Mouse (Mus musculus): ENCODE results near the gene Vdac1. TPM values are rescaled to one million over a fixed set of nuclear protein-coding genes. Genes with fewer than 3 reads are reported as not detected.

Gene Vdac1
- total and polyA plus RNA-seq, 2 experiments from 2014 or later, result 478 to 627 TPM

GRCm38 (mm10) chr11:52344991-52345777 is 15.5 kb upstream of the Vdac1 start:
- no peaks in the 10 kb centered on the region for H3K36me3 ChIP-seq (replicated peaks; ENCODE audit: control insufficient read depth, insufficient read depth, low read length)
- H3K4me2 ChIP-seq (ENCODE audit: low read depth, low read length), result no peak overlapping the region
- H3K9me3 ChIP-seq (replicated peaks; ENCODE audit: control insufficient read depth, low read length), result no peaks in the 10 kb centered on the region
- H3K9ac ChIP-seq (replicated peaks; ENCODE audit: low read depth, low read length), result no peak overlapping the region
- H3K4me1 ChIP-seq (ENCODE audit: control insufficient read depth, insufficient read depth), result peaks cover 6% of the 10 kb centered on the region; the same call in 1 of the 2 replicates
- no peak for TF ChIP-seq CTCF (IDR thresholded peaks at IDR 0.05; ENCODE audit: low read depth)
- TF ChIP-seq EP300 (IDR thresholded peaks at IDR 0.05; ENCODE audit: low read depth), result no peak
- no peak for ATAC-seq (ENCODE audit: insufficient read depth, low read depth)
- whole genome bisulfite sequencing, result 60% methylated on average over 12 of the region's 12 CpGs
- no peaks in the 10 kb centered on the region for H3K27me3 ChIP-seq (ENCODE audit: control insufficient read depth, insufficient read depth, low read length)
- DNase-seq (ENCODE audit: low spot score), result no peak
- H3K4me3 ChIP-seq (ENCODE audit: low read depth, low read length), result no peak overlapping the region
- no peak overlapping the region for H3K27ac ChIP-seq (ENCODE audit: low read depth)

GRCm38 (mm10) chr11:52345939-52346634 is 14.6 kb upstream of the Vdac1 start:
- H3K4me3 ChIP-seq (ENCODE audit: low read depth, low read length), result peak overlapping the region; percentile 21
- 17% methylated on average over 10 of the region's 12 CpGs for WGBS
- H3K9ac ChIP-seq (replicated peaks; ENCODE audit: low read depth, low read length), result no peak overlapping the region
- peaks cover 7% of the 10 kb centered on the region for H3K4me1 ChIP-seq (ENCODE audit: control insufficient read depth, insufficient read depth)
- peak; percentile 89 for TF ChIP-seq CTCF (IDR thresholded peaks at IDR 0.05; ENCODE audit: low read depth)
- no peak for TF ChIP-seq EP300 (IDR thresholded peaks at IDR 0.05; ENCODE audit: low read depth)
- peak; percentile 55 for ATAC-seq (ENCODE audit: insufficient read depth, low read depth)
- H3K27me3 ChIP-seq (ENCODE audit: control insufficient read depth, insufficient read depth, low read length), result no peaks in the 10 kb centered on the region
- H3K27ac ChIP-seq (ENCODE audit: low read depth), result peak overlapping the region; percentile 14; the same call in 1 of the 2 replicates
- no peaks in the 10 kb centered on the region for H3K9me3 ChIP-seq (replicated peaks; ENCODE audit: control insufficient read depth, low read length)
- DNase-seq (ENCODE audit: low spot score), result peak; percentile 76
- peak overlapping the region; percentile 52 for H3K4me2 ChIP-seq (ENCODE audit: low read depth, low read length)
- H3K36me3 ChIP-seq (replicated peaks; ENCODE audit: control insufficient read depth, insufficient read depth, low read length), result no peaks in the 10 kb centered on the region

DNA sequence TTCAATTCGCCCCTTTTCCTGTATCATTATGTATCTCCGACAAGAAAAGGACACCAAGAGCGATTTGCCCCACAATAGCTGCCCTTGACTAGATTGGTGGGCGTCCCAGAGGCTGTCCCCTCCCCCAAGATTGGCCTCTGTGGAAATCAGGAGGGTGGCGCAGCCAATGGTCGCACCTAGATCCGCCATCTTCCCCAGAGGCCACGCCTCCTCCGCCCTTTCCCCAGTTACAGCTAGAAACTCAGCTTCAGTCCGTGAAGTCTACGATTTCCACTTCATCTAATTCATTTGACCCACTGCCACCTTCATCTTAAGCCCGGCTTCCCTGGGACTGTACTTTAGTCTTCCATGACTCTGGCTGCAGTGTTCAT is 14.0 kb upstream of the Vdac1 start:
- 4% methylated on average over 12 of the region's 12 CpGs for WGBS
- peak; percentile 56; the same call in 1 of the 2 replicates for ATAC-seq (ENCODE audit: insufficient read depth, low read depth)
- peak; percentile 67 for DNase-seq (ENCODE audit: low spot score)

GRCm38 (mm10) chr11:52348156-52348555 is 12.5 kb upstream of the Vdac1 start:
- no peak overlapping the region for H3K4me2 ChIP-seq (ENCODE audit: low read depth, low read length)
- DNase-seq (ENCODE audit: low spot score) (no peak), ATAC-seq (ENCODE audit: insufficient read depth, low read depth) (no peak)
- no peaks in the 10 kb centered on the region for H3K9me3 ChIP-seq (replicated peaks; ENCODE audit: control insufficient read depth, low read length)
- TF ChIP-seq CTCF (IDR thresholded peaks at IDR 0.05; ENCODE audit: low read depth) (no peak), EP300 (IDR thresholded peaks at IDR 0.05; ENCODE audit: low read depth) (no peak)
- H3K36me3 ChIP-seq (replicated peaks; ENCODE audit: control insufficient read depth, insufficient read depth, low read length), result no peaks in the 10 kb centered on the region
- peaks cover 10% of the 10 kb centered on the region for H3K4me1 ChIP-seq (ENCODE audit: control insufficient read depth, insufficient read depth)
- H3K27me3 ChIP-seq (ENCODE audit: control insufficient read depth, insufficient read depth, low read length), result no peaks in the 10 kb centered on the region
- no peak overlapping the region for H3K9ac ChIP-seq (replicated peaks; ENCODE audit: low read depth, low read length)
- no peak overlapping the region for H3K27ac ChIP-seq (ENCODE audit: low read depth)
- 73% methylated on average over 4 of the region's 4 CpGs for WGBS
- no peak overlapping the region for H3K4me3 ChIP-seq (ENCODE audit: low read depth, low read length)

More for the DNA sequence above, 14.0 kb upstream of the Vdac1 start:
- peaks cover 10% of the 10 kb centered on the region for H3K4me1 ChIP-seq (ENCODE audit: control insufficient read depth, insufficient read depth)
- no peaks in the 10 kb centered on the region for H3K36me3 ChIP-seq (replicated peaks; ENCODE audit: control insufficient read depth, insufficient read depth, low read length)
- H3K27me3 ChIP-seq (ENCODE audit: control insufficient read depth, insufficient read depth, low read length), result no peaks in the 10 kb centered on the region
- peak overlapping the region; percentile 14; the same call in 1 of the 2 replicates for H3K27ac ChIP-seq (ENCODE audit: low read depth)
- H3K4me2 ChIP-seq (ENCODE audit: low read depth, low read length), result peak overlapping the region; percentile 52
- H3K9ac ChIP-seq (replicated peaks; ENCODE audit: low read depth, low read length), result no peak overlapping the region
- no peak for TF ChIP-seq EP300 (IDR thresholded peaks at IDR 0.05; ENCODE audit: low read depth)
- no peak for TF ChIP-seq CTCF (IDR thresholded peaks at IDR 0.05; ENCODE audit: low read depth)
- no peaks in the 10 kb centered on the region for H3K9me3 ChIP-seq (replicated peaks; ENCODE audit: control insufficient read depth, low read length)
- H3K4me3 ChIP-seq (ENCODE audit: low read depth, low read length), result peak overlapping the region; percentile 21

DNA sequence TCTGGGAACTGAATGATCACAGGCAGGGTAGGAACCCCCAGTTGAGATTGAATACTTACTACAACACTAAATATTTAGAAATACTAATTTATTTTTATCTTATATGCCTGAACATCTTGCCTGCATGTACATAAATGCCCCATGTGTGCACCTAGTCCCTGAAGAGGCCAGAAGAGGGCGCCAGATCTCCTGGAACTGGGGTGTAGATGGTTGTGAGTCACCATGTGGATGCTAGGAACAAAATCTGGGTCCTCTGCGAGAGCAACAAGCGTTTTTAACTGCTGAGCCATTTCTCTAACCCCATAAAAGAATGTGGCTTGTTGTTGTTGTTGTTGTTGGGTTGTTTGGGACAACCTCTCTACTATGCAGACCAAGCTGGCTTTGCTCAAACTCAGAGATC is 11.9 kb upstream of the Vdac1 start:
- no peak overlapping the region for H3K9ac ChIP-seq (replicated peaks; ENCODE audit: low read depth, low read length)
- no peak overlapping the region for H3K4me2 ChIP-seq (ENCODE audit: low read depth, low read length)
- H3K27me3 ChIP-seq (ENCODE audit: control insufficient read depth, insufficient read depth, low read length), result no peaks in the 10 kb centered on the region
- H3K9me3 ChIP-seq (replicated peaks; ENCODE audit: control insufficient read depth, low read length), result no peaks in the 10 kb centered on the region
- H3K27ac ChIP-seq (ENCODE audit: low read depth), result no peak overlapping the region
- H3K4me1 ChIP-seq (ENCODE audit: control insufficient read depth, insufficient read depth), result peaks cover 10% of the 10 kb centered on the region
- DNase-seq (ENCODE audit: low spot score) (no peak), ATAC-seq (ENCODE audit: insufficient read depth, low read depth) (no peak)
- TF ChIP-seq CTCF (IDR thresholded peaks at IDR 0.05; ENCODE audit: low read depth) (peak; percentile 20), EP300 (IDR thresholded peaks at IDR 0.05; ENCODE audit: low read depth) (no peak)
- WGBS, result 60% methylated on average over 3 of the region's 3 CpGs
- H3K4me3 ChIP-seq (ENCODE audit: low read depth, low read length), result no peak overlapping the region
- H3K36me3 ChIP-seq (replicated peaks; ENCODE audit: control insufficient read depth, insufficient read depth, low read length), result no peaks in the 10 kb centered on the region
